Mouse (Mus musculus) kidney, postnatal 25 days (tissue): ENCODE results near the gene Uaca.
A peak's percentile ranks its signal among the peaks of the same experiment; 100 is the strongest.

Experiments
- DNase-seq, 2 experiments: peaks; one replicate each; pipeline ENCODE4 v3.0.0; 2021; ENCODE audit warnings: mixed read lengths in 2 of 2

The Uaca gene

GRCm38 (mm10) chr9:60838331-60838872 lies 44.1 kb downstream of the Uaca start:
- peak in 1 of 2 experiments; percentile 43 for DNase-seq

GRCm38 (mm10) chr9:60841393-60841792 lies 47.1 kb downstream of the Uaca start:
- peak; percentile 34 to 57 for DNase-seq

GRCm38 (mm10) chr9:60843415-60844076 lies 49.2 kb downstream of the Uaca start:
- no peak for DNase-seq

- peak; percentile 47 to 73 for DNase-seq
Measured at GRCm38 (mm10) chr9:60848730-60849129, 54.4 kb downstream of the Uaca start.

- peak; percentile 35 to 59 for DNase-seq
Measured at GRCm38 (mm10) chr9:60849986-60850385, 55.6 kb downstream of the Uaca start.

GRCm38 (mm10) chr9:60854196-60854595 lies 59.9 kb downstream of the Uaca start:
- DNase-seq, result no peak

GRCm38 (mm10) chr9:60857833-60858232 lies 63.5 kb downstream of the Uaca start:
- DNase-seq, result peak; percentile 72 to 84

GRCm38 (mm10) chr9:60858306-60858960 lies 64.1 kb downstream of the Uaca start:
- peak in 1 of 2 experiments; percentile 32 for DNase-seq

GRCm38 (mm10) chr9:60859031-60859430 lies 64.7 kb downstream of the Uaca start:
- DNase-seq, result no peak

- no peak for DNase-seq
Measured at GRCm38 (mm10) chr9:60861030-60861429, 66.7 kb downstream of the Uaca start.

GRCm38 (mm10) chr9:60864664-60865063 lies 70.3 kb downstream of the Uaca start:
- peak in 1 of 2 experiments; percentile 28 for DNase-seq

GRCm38 (mm10) chr9:60865866-60866265 lies 71.5 kb downstream of the Uaca start:
- DNase-seq, result peak; percentile 22 to 74

- DNase-seq, result no peak
Measured at GRCm38 (mm10) chr9:60870451-60870850, 76.1 kb downstream of the Uaca start.

GRCm38 (mm10) chr9:60870919-60871503 lies 76.7 kb downstream of the Uaca start:
- no peak for DNase-seq

- DNase-seq, result no peak
Measured at GRCm38 (mm10) chr9:60873257-60874054, 79.1 kb downstream of the Uaca start.

GRCm38 (mm10) chr9:60874055-60874392 lies 79.7 kb downstream of the Uaca start:
- no peak for DNase-seq

GRCm38 (mm10) chr9:60876085-60876484 lies 81.7 kb downstream of the Uaca start:
- no peak for DNase-seq

GRCm38 (mm10) chr9:60876531-60876930 lies 82.2 kb downstream of the Uaca start:
- no peak for DNase-seq

GRCm38 (mm10) chr9:60878051-60878557 lies 83.8 kb downstream of the Uaca start:
- no peak for DNase-seq

- DNase-seq, result no peak
Measured at GRCm38 (mm10) chr9:60878630-60879029, 84.3 kb downstream of the Uaca start.

- DNase-seq, result no peak
Measured at GRCm38 (mm10) chr9:60885148-60885547, 90.8 kb downstream of the Uaca start.

GRCm38 (mm10) chr9:60886431-60887371 lies 92.4 kb downstream of the Uaca start:
- DNase-seq, result no peak
